Mouse (Mus musculus) urinary bladder, postnatal 4 days (tissue): ENCODE measurements at regions not wholly inside any gene's neighbourhood (a gene's known extent, or its start where the extent isn't known, plus 50 kb on each side); places are given as distances from the start of the nearest gene placed in this dataset.

ENCODE experiments used
- DNase-seq, 2 experiments: peaks; one replicate each; pipeline ENCODE4 v3.0.0; 2021 to 2022; ENCODE audit warnings: low spot score in 2 of 2

DNA sequence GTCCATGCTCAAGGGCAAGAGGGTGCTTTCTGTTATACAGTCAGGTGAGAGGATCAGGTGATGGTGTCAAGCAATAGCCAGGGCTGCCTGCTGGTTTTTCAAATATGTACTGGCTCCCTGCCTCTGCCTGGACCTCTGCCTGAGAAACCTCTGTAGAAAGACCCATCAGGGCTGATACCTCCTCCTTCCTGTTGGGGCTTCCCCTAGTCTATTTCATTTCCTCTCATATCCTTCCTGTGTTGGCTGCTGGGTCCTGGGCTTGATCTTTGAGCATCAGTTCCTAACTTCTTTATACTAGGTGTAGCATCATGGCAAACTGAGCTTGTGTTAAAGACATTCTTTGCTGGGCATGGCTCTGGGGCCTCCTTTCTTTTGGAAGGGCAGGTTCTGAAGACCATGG, 89.5 kb downstream of the Tmem38b start:
- DNase-seq = no peak

DNA sequence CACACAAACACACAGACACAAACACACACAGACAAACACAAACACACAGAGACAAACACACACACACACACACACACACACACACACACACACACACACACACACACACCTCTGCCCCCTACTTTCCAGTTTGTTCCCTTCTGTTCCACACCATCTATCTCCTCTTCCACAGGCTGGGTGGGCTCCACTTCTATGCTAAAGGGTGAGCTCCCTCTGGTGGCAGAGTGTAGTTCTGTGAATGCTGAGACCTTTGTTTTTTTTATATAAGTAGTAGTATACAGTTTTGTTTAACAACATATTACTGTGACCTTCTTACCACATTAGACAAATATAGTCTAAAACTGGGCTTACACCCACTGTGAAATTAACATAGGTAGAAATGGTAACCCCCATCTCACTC, 93.3 kb downstream of the Tmem38b start:
- peak in 1 of 2 experiments; percentile 65 for DNase-seq

DNA sequence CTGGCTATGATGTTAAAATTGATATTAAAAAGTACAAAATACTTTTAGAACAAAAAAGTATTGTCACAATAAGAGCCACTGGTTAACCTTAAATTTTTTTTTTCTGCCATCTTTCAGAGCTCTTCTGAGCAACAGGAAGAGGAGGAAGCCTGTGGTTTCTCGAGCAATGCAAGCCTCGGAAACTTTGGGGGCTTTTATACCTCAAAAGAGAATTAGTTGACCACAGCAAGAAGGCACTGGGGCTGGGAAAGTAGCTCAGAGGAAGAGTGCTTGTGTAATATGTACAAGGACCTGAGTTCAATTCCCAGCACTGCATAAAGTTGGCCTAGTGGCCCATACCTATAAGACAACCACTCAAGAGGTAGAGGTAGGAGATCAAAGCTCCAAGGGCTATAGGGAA, 94.7 kb downstream of the Tmem38b start:
- no peak for DNase-seq

DNA sequence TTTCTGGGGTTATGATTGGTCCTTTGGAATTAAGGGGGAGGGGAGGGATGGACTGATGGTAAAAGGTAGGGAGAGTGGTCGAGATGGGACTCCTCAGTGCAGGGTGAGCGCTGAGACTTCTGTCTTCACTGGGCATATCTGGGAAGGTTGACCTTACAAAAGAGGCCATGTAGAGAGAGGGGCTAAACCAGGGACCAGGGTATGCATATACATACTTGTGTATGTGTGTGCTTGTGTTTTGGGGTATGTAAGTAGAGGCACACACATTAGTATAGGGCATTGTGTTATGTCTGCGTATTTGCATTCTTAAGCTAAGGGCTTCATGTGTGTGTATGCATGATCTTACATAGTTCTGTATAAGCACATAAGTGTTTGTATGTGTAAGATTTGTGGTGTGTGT, 105.2 kb downstream of the Tmem38b start:
- DNase-seq = no peak

DNA sequence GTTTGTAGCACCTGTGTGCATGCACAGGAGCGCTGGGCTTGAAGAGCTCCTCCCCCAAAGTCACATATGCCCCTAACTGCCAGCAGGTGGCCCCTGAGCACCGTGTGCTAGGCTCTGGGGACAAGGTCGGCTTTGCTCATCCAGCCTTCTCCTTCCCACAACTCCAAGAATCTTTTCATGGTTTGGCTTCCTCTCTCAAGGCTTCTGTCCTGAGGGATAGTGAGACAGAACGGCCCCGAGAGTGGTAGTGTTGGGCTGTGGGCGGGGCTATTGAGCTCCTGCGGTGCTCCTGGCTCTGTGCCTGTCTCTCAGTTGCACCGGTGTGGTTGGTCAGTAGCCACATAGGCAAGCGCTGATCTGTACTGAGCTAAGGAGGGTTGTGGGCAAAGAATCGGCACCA, 105.7 kb downstream of the Tmem38b start:
- peak in 1 of 2 experiments; percentile 32 for DNase-seq

DNA sequence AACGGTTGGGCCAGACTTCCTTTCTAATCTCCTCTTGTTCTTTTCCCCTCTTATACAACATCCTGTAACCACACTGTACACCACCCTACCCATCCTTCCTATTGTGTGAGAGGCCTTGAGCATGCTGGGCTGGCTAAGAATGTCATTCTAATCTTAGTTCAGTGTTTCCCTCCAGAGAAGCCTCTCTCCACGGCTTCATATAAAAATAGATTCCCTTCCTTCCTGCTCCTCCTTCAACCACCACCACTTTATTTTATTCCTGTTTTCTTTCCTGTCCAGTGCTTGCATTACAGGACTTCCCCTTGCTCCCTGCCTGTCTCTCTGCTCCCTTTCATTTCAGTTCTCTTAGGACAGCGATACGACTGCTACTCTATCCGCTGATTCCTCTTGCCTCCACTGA, 109.5 kb downstream of the Tmem38b start:
- DNase-seq = no peak

DNA sequence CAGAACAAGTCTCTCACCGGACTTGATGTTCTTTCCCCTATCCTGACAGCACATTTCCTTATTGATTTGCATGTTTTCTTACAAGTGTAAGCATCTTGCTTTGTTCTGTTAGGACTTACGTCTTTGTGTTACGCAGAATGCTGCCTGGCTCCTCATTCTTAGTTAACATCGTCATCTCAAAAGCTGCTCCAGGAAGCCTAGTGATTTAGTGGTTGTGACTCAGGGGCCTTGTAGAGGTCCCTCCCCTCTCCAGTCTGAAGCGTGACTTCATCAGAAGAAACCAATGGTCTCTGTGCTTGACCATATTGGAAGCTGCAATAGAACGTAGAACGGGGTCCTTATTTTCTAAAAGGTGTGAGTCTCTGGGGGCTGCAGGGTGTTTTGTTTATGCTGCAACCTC, 122.9 kb downstream of the Tmem38b start:
- DNase-seq = no peak

DNA sequence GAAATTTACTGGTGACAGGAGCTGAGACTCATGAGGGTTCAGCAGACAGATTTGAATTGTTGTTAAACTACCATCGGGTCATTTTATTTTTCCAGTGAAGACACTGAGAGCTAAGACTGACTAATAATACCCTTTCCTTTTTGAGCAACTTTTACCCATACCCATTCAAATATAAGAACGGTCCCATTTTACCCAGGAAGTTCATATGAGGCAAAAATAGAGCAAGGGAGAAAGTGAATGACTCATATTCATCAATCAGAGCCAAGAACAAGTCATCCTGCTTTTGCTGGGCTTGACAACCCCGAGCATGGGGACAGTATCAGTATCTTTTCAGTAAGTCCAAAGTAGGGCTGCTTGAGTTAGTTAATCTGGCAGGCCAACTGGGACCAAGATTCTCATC, 123.3 kb downstream of the Tmem38b start:
- no peak for DNase-seq

DNA sequence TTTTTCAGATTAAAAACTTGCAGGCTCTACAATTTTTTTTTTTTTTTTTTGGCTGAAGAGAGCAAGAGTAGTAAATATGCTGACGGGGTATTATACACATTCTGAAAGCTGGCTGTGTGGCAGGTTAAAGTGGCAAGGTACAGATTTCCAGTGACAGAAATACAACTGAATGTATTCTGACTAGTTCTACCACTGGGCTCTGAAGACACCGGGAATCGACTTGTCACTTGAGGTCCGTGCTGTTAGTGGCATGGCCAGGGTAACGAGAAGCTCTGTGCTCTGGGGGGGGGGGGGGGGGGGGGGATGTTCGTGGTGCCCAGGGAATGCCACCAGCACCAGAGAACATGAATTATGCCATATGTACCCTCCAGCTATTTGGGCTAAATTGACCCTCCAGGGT, 124.7 kb downstream of the Tmem38b start:
- no peak for DNase-seq

DNA sequence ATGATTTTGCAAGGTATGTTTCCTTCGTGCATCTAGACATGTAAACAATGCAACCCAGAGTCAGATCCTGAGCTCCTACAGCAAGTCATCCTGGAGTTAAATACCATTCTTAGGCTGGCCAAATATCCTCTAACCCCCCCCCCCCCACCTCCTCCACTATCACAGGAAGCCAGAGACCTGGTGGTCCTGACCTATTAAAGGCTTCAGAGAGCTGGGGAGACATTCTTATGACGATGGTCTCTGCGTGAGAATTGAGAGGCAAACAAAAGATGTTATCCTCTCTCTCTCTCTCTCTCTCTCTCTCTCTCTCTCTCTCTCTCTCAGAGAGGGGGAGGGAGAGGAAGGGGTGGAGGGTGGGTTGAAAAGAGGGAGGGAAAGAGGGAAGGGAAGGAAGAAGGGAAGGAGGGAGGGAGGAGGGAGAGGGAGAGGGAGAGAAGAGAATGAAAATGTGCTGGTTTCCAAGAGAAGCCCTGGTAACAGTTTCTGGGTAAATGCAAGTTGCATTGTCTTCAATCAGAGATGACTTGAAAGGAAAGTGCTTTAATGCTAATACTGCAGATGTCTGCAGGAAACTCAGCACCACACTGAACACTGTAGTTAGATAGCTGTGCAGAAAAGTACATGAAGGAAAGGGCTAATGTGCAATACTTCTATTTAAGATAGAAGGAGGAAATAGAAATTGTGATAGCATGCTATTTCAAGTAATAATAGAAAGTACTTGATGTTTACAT, 125.3 kb downstream of the Tmem38b start:
- DNase-seq = no peak

DNA sequence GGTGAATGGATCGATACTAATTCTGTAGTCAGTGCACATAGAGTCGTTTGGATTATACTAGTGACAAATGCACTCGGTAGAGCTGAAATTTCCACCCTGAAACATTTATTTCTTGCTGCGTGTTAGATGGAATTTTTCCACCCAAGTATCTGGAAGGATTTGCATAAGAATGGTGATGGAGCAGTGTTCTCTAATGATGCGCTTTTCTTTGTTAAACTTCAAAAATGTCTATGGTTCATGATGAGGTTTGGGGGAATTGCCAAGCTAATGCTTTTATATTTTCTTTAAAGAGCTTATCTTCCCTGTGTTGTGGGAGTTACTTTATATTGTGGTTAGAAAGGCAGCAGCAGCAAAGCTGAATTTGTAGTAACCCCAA, 125.9 kb downstream of the Tmem38b start:
- DNase-seq = no peak

DNA sequence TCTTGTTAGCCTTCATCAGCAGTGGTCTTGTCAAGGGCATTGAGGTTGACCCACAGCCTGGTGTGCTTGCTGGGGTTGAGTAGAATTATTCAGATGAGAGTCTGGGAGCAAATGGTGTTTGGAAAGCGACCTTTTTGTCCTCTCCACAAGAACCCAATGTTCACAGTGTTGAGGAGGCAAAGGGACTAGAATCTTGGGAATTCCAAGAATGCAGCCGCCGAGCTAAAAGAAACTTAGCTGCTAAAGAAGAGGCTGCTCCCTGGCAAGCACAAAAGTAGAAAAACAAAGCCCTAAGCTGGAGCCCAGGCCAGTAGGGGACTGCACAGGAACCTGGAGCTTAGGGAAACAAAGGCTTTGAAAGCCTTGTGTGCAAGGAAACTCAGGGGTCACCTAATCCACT, 126.4 kb downstream of the Tmem38b start:
- DNase-seq = no peak

DNA sequence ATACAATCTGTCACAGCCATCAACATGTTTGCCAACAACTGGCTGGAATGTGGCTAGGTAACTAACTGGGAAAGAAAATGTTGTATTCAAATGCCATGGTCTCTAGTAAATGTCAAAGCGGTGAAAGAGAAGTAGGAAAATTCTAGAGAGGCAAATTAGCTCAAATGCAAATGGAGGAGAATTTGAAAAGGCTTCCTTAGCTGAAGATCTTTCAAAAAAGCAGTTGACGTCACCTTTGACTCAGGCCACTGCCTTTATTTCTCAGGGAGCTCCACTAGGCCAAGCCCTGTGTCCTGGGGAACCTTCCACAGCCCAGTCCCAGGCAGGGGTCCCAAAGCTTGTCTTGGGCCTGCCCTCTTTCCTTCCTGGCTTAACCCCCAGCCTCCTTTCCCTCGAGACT, 136.6 kb downstream of the Tmem38b start:
- DNase-seq = no peak

DNA sequence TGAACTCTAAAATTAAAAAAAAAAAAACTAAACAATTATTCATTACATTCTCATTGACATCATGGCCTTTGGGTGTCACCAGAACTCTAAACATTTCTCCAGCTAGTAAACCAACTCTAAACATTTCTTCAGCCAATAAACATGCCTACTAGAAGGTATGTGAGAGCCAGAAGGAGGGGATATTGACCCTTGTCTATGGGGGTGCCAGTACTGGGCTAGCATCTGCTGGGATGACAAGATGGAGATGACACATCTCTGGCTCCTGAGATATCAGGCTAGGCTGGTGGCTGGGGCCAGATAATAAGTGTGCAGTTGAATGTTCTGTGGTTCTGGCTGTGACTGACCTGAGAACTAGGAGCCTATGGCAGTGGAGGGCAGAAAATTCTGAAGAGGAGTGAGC, 144.6 kb downstream of the Tmem38b start:
- no peak for DNase-seq

DNA sequence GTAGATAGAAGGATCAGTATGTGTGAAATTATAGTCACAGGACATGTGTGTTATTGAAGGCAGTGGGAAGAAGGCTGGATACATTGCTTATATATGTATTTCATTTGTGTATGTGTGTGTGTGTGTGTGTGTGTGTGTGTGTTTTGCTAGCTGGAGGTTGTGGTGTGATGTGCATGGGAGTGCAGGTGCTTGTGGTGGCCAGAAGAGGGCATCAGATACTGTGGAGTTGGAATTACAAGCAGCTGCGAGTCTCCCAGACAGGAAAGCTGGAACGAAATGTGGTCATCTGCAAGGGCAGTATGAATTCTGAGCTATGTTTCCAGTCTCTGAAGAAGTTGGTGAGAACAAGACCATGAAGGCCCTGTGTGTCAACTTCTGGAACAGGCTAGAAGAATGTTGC, 145.1 kb downstream of the Tmem38b start:
- no peak for DNase-seq

DNA sequence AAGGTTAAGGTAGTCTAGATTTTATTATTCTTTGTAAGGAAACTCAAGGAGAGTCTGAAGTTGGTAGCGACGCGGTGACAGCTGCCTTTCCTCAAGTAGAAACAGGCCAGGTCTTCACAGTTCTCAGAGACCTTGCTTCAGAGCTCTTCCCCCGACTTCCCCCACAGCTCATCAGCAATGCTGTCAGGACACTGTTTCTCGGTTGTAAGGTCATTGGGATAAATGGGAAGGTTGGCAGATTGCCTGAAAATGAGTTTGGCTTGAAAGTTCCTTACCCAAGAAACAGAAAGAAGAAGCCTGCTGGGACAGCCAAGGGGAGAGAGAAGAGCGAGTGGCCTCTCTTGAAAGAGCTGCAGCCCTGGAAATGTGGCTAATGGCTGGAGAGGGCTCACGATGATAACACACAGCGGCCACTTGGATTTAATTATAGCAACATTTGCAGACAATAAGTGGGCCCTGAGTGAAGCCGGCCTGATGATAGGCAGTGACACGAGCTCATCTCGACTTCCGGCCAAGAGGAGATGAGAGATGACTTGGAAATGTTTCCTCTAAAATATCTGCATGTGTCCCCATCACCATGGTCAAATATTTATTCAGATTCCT, 150.3 kb downstream of the Tmem38b start:
- no peak for DNase-seq

DNA sequence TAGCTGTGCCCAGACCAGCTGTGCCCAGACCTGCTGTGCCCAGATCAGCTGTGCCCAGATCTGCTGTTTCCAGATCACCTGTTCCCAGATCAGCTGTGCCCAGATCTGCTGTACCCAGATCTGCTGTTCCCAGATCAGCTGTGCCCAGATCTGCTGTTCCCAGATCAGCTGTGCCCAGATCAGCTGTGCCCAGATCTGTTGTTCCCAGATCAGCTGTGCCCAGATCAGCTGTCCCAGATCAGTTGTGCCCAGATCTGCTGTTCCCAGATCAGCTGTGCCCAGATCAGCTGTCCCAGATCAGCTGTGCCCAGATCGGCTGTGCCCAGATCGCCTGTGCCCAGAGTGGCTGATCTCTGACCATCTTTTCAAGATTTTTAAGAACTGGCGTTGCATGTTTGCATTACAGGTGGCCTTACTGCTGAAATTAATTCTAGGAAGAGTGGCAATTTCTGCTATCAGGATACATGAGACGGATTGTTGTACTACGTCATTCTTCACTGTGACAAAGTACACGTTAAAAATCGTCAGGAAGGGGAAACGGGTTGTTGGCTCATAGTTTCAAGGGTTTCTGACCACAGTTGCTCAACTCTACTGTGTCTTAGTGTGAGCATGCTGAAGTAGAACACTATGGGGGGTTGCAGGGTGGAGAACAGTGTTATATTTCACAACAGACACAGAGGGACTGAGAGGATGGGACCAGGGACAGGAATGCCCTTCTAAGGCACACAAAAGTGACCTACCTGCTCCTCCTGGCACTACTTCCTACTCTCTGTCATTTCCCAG, 160.9 kb downstream of the Tmem38b start:
- DNase-seq = no peak

DNA sequence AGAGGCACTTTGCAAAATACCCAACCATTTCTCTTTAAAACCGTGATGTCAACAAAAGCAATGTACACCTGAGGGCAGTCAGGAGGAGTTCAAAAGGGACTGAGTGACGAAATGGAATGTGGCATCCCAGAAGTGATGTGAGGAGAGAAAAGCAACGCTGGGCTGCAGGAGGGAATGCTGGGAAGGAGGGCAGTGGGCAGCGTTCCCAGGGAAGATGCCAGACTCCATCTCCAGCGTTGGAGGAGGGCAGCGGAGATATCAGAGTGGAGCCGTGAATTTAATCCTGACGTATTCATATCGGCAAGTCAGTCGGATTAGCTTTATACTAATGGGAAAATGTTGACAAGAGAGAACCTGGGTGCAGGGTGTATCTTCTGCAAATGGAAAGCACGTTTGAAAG, 161.7 kb downstream of the Tmem38b start:
- DNase-seq = no peak

DNA sequence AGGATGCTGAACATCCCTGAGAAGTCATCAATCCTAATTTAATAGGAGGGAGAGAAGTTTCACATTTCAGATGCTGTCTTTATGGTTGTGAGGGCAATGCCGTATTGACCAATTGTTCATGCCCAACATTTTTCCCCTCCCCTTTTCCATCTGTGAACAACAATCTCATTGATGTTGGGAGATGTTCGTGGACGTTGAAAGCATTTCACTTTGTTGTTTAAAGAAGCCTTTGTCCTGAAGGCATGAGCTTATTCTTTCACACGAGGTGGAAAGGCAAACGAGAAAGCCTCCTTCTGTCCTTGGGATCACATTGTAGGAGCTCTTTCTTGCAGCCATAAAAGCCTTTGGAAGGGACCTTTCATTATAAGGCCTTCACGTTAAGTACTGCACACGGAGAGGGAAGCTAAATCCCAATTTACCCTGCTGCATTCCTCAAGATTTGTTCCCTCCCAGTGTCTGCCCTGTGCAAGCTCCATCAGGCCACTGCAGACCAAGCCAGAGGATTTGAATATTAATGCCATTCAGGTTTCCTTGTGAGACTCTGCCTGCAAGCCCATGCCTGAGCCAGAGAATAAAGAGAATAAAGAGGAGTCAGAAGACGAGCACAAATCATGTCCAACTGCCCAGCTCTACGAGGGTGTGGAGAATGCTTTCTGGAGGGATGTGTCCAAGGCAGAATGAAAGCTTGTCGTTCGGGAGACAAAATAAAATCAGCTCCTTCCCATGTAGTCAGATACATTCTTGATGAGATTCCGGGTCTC, 195.4 kb downstream of the Tmem38b start:
- no peak for DNase-seq

DNA sequence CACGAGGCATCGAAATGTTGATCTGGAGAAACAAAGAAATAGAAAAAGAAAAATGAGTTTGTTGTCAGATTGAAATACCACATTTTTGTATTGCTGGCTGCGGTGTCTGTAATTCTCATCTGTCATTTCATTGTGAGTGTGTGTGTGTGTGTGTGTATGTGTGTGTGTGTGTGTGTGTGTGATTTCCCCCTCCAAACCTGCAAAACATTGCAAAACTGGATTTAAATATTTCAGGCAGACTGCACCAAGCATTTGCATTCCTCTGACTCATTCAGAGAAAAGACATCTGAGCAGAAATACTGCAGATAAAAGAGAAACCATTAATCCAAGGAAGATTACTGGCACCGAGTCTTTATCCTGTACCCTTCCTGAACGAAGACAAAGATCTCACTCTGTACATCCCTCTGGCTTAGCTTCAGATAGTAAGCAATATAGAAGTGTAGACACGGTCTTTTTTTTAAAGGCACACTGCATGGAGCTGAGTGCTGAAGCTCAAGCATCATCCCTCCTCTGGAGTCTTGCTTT, 196.1 kb downstream of the Tmem38b start:
- DNase-seq = no peak

DNA sequence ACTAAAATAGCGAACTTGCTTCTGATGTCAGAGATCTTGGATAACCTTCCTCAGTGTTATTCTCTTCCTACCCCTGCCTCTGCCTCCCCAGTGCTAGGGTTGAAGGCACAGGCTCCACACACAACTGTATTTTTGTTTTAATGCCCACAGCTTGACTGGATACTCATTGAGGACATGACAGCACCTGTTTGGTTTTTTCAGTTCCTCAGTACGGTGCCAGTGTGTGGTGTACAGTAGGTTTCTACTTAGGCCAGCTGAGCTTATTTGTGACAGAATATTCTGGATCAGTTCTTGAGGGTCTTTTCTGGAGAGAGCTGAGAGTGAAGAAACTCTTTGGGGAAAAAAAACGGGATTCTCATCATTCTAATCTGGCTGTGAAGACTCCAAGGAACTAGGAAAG, 201.1 kb downstream of the Tmem38b start:
- DNase-seq = no peak

DNA sequence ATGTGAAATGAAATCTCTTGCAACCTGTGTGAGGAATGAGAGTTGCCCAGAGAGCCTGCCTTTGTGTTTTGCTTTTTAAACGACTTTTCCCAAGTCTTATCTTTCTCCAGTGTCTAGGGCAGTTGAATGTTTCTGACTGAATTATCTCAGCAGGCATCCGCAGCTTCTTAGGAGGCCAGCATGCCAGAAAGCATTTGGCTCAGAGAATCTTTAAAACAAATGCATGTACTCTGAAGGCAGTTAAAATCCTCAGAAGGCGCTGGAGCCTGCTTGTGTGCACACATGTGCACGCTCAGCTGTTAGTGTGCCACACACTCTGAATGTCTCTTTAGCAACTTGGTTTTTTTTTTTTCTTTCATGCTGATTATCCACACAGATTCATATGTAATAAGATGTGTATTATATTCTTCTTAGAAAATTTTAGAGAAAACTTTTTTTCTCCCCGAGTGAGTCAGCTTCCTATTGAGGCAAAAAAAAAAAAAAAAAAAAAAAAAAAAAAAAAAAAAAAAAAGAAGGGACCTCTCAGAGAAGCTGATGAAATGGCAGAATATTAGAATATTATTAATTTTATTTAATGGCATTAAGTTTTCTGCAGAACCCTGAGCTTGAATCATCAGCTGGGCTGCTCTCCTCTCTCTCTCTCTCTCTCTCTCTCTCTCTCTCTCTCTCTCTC, 201.9 kb downstream of the Tmem38b start:
- DNase-seq = no peak
